Mouse (Mus musculus) C2C12 (cell line): ENCODE results near the gene Gm49486. TPM values are rescaled to one million over a fixed set of nuclear protein-coding genes. Genes with fewer than 3 reads are reported as not detected.
A peak's percentile ranks its signal among the peaks of the same experiment; 100 is the strongest.

Source experiments
- H3K27me3 ChIP-seq: one replicate; pipeline ENCODE4 v1.6.1; 2011; ENCODE audit not compliant: control insufficient read depth, insufficient read depth, insufficient read length
- H3K36me3 ChIP-seq: one replicate; pipeline ENCODE4 v1.6.1; 2011; ENCODE audit not compliant: control insufficient read depth, insufficient read depth
- H3K4me3 ChIP-seq: one replicate; pipeline ENCODE4 v1.5.1; 2011; ENCODE audit warnings: mild to moderate bottlenecking, control low read depth; ENCODE audit not compliant: poor library complexity, insufficient read depth, severe bottlenecking
- H3K79me2 ChIP-seq: one replicate; pipeline ENCODE4 v1.6.1; 2011; ENCODE audit not compliant: control insufficient read depth, insufficient read depth
- H3K79me3 ChIP-seq: one replicate; pipeline ENCODE4 v1.6.1; 2011; ENCODE audit warnings: low read depth, control low read depth
- H3ac ChIP-seq: one replicate; pipeline ENCODE3; 2011; ENCODE audit warnings: low read depth; ENCODE audit not compliant: control insufficient read depth, insufficient read length
- CEBPB ChIP-seq: IDR thresholded peaks from one replicate; pipeline ENCODE4 v1.6.1; 2011; ENCODE audit warnings: low read depth, mild to moderate bottlenecking, control low read depth, moderate library complexity
- CTCF ChIP-seq: IDR thresholded peaks from one replicate; pipeline ENCODE4 v1.5.1; 2011; ENCODE audit not compliant: control insufficient read depth, insufficient read depth, insufficient read length
- FOSL1 ChIP-seq: IDR thresholded peaks from one replicate; pipeline ENCODE4 v1.8.0; 2011; ENCODE audit warnings: mild to moderate bottlenecking, low read length; ENCODE audit not compliant: poor library complexity, insufficient read depth, severe bottlenecking
- MAX ChIP-seq: IDR thresholded peaks from one replicate; pipeline ENCODE4 v1.6.1; 2011; ENCODE audit warnings: mild to moderate bottlenecking, control low read depth
- MYOD1 ChIP-seq: IDR thresholded peaks from one replicate; pipeline ENCODE4 v1.6.1; 2011; ENCODE audit warnings: low read depth; ENCODE audit not compliant: control insufficient read depth, insufficient read length
- MYOG ChIP-seq: IDR thresholded peaks from one replicate; pipeline ENCODE4 v1.6.1; 2011; ENCODE audit not compliant: control insufficient read depth, insufficient read length; ENCODE audit errors: extremely low read depth
- USF1 ChIP-seq: IDR thresholded peaks from one replicate; pipeline ENCODE4 v1.6.1; 2011; ENCODE audit warnings: low read depth, mild to moderate bottlenecking, control low read depth, moderate library complexity
- polyA plus RNA-seq: library from polyadenylated mRNA; unstranded; fragments of >200 nt; fragmentation: generic; extraction: Trizol; gene quantifications from one replicate; pipeline ENCODE4 v1.2.1, GENCODE M21; 2012; ENCODE audit warnings: missing spikeins

Gm49486 gene
- polyA plus RNA-seq, 1 experiment: 0.01 TPM

- TF ChIP-seq MAX (no peak), USF1 (no peak), FOSL1 (no peak), MYOD1 (no peak), CTCF (no peak), MYOG (no peak), CEBPB (no peak)
Measured at GRCm38 (mm10) chr15:79277728-79278127, 48.5 kb downstream of the Gm49486 start.

GRCm38 (mm10) chr15:79280209-79280608, 51.0 kb downstream of the Gm49486 start:
- no peak overlapping the region for H3ac ChIP-seq
- TF ChIP-seq MYOD1: no peak
- peak; percentile 30 for TF ChIP-seq CTCF
- H3K79me3 ChIP-seq: no peaks in the 10 kb centered on the region
- H3K79me2 ChIP-seq: no peaks in the 10 kb centered on the region
- H3K36me3 ChIP-seq: no peaks in the 10 kb centered on the region
- no peak overlapping the region for H3K4me3 ChIP-seq
- H3K27me3 ChIP-seq: no peaks in the 10 kb centered on the region

More at GRCm38 (mm10) chr15:79277728-79278127, 48.5 kb downstream of the Gm49486 start:
- H3ac ChIP-seq: no peak overlapping the region
- peaks cover 11% of the 10 kb centered on the region for H3K27me3 ChIP-seq
- H3K36me3 ChIP-seq: no peaks in the 10 kb centered on the region
- no peaks in the 10 kb centered on the region for H3K79me2 ChIP-seq
- H3K79me3 ChIP-seq: no peaks in the 10 kb centered on the region
- no peak overlapping the region for H3K4me3 ChIP-seq

- Histone ChIP-seq H3K4me3 (no peak overlapping the region), H3K27me3 (no peaks in the 10 kb centered on the region), H3K79me3 (no peaks in the 10 kb centered on the region), H3ac (no peak overlapping the region), H3K36me3 (no peaks in the 10 kb centered on the region), H3K79me2 (no peaks in the 10 kb centered on the region)
- no peak for TF ChIP-seq FOSL1
- TF ChIP-seq USF1: no peak
- TF ChIP-seq MYOG: no peak
- TF ChIP-seq MAX: no peak
- no peak for TF ChIP-seq CTCF
- TF ChIP-seq CEBPB: no peak
- TF ChIP-seq MYOD1: no peak
Measured at GRCm38 (mm10) chr15:79280850-79281249, 51.7 kb downstream of the Gm49486 start.

- Histone ChIP-seq H3K36me3 (no peaks in the 10 kb centered on the region), H3K27me3 (no peaks in the 10 kb centered on the region), H3ac (no peak overlapping the region), H3K4me3 (no peak overlapping the region), H3K79me2 (no peaks in the 10 kb centered on the region), H3K79me3 (no peaks in the 10 kb centered on the region)
- no peak for TF ChIP-seq MYOG
- no peak for TF ChIP-seq FOSL1
- no peak for TF ChIP-seq CEBPB
- no peak for TF ChIP-seq MYOD1
- TF ChIP-seq MAX: no peak
- no peak for TF ChIP-seq CTCF
- no peak for TF ChIP-seq USF1
Measured at GRCm38 (mm10) chr15:79281389-79281788, 52.2 kb downstream of the Gm49486 start.

GRCm38 (mm10) chr15:79282434-79282833, 53.2 kb downstream of the Gm49486 start:
- Histone ChIP-seq H3K4me3 (no peak overlapping the region), H3K79me2 (no peaks in the 10 kb centered on the region), H3K79me3 (no peaks in the 10 kb centered on the region), H3ac (no peak overlapping the region), H3K36me3 (no peaks in the 10 kb centered on the region), H3K27me3 (no peaks in the 10 kb centered on the region)
- TF ChIP-seq MYOG: no peak

GRCm38 (mm10) chr15:79283371-79283770, 54.2 kb downstream of the Gm49486 start:
- Histone ChIP-seq H3K79me3 (no peaks in the 10 kb centered on the region), H3K4me3 (no peak overlapping the region), H3K79me2 (no peaks in the 10 kb centered on the region), H3K27me3 (no peaks in the 10 kb centered on the region), H3K36me3 (peaks cover 3% of the 10 kb centered on the region), H3ac (no peak overlapping the region)
- TF ChIP-seq MYOG (no peak), FOSL1 (no peak), USF1 (no peak), CEBPB (no peak), MYOD1 (no peak), CTCF (no peak), MAX (no peak)
